Mouse (Mus musculus) lung, postnatal 0 days (tissue): ENCODE results near the gene Acadvl.

Experiments used
- CTCF ChIP-seq: IDR thresholded peaks from 2 replicates; pipeline ENCODE4 v1.5.1; 2016; ENCODE audit warnings: antibody characterized with exemption, mild to moderate bottlenecking
- EP300 ChIP-seq: IDR thresholded peaks from 2 replicates; pipeline ENCODE4 v1.6.1; 2016; ENCODE audit warnings: antibody characterized with exemption, mild to moderate bottlenecking, control low read depth

GRCm38 (mm10) chr11:70010548-70010947, 4.7 kb downstream of the Acadvl start:
- TF ChIP-seq CTCF, result no peak
- TF ChIP-seq EP300, result no peak
